Mouse (Mus musculus): ENCODE results near the gene Cenpj. TPM values are rescaled to one million over a fixed set of nuclear protein-coding genes. Genes with fewer than 3 reads are reported as not detected.

Cenpj gene
- polyA plus RNA-seq, 1 experiment = 21.1 TPM

GRCm38 (mm10) chr14:56514775-56515174, 60.5 kb downstream of the Cenpj start:
- Histone ChIP-seq H3K4me1 (ENCODE audit: control insufficient read depth, insufficient read depth, low read length) (no peaks in the 10 kb centered on the region), H3K27ac (ENCODE audit: control insufficient read depth, insufficient read depth, low read depth, low read length, poor library complexity) (no peak overlapping the region), H3K4me3 (replicated peaks; ENCODE audit: control insufficient read depth, low read depth, low read length) (no peak overlapping the region)
- TF ChIP-seq POLR2A (IDR thresholded peaks at IDR 0.05; ENCODE audit: borderline replicate concordance, control insufficient read depth, low read depth, low read length) (no peak), CTCF (IDR thresholded peaks at IDR 0.05; ENCODE audit: control insufficient read depth, insufficient read depth, low read length) (no peak)
- 64% methylated on average over 2 of the region's 2 CpGs for WGBS

GRCm38 (mm10) chr14:56512084-56512483, 63.1 kb downstream of the Cenpj start:
- WGBS = 54% methylated on average over 6 of the region's 6 CpGs
- TF ChIP-seq CTCF (IDR thresholded peaks at IDR 0.05; ENCODE audit: control insufficient read depth, insufficient read depth, low read length) (peak; percentile 43; the same call in 1 of the 2 replicates), POLR2A (IDR thresholded peaks at IDR 0.05; ENCODE audit: borderline replicate concordance, control insufficient read depth, low read depth, low read length) (no peak)
- H3K4me3 ChIP-seq (replicated peaks; ENCODE audit: control insufficient read depth, low read depth, low read length) = no peak overlapping the region
- no peaks in the 10 kb centered on the region for H3K4me1 ChIP-seq (ENCODE audit: control insufficient read depth, insufficient read depth, low read length)
- no peak overlapping the region for H3K27ac ChIP-seq (ENCODE audit: control insufficient read depth, insufficient read depth, low read depth, low read length, poor library complexity)

GRCm38 (mm10) chr14:56506743-56507142, 68.5 kb downstream of the Cenpj start:
- no peak for TF ChIP-seq CTCF (IDR thresholded peaks at IDR 0.05; ENCODE audit: control insufficient read depth, insufficient read depth, low read length)
- TF ChIP-seq POLR2A (IDR thresholded peaks at IDR 0.05; ENCODE audit: borderline replicate concordance, control insufficient read depth, low read depth, low read length) = no peak
- Histone ChIP-seq H3K4me1 (ENCODE audit: control insufficient read depth, insufficient read depth, low read length) (no peaks in the 10 kb centered on the region), H3K27ac (ENCODE audit: control insufficient read depth, insufficient read depth, low read depth, low read length, poor library complexity) (no peak overlapping the region), H3K4me3 (replicated peaks; ENCODE audit: control insufficient read depth, low read depth, low read length) (no peak overlapping the region)
- 69% methylated on average over 3 of the region's 3 CpGs for WGBS

- Histone ChIP-seq H3K4me1 (ENCODE audit: control insufficient read depth, insufficient read depth, low read length) (no peaks in the 10 kb centered on the region), H3K27ac (ENCODE audit: control insufficient read depth, insufficient read depth, low read depth, low read length, poor library complexity) (no peak overlapping the region), H3K4me3 (replicated peaks; ENCODE audit: control insufficient read depth, low read depth, low read length) (no peak overlapping the region)
- TF ChIP-seq CTCF (IDR thresholded peaks at IDR 0.05; ENCODE audit: control insufficient read depth, insufficient read depth, low read length) (no peak), POLR2A (IDR thresholded peaks at IDR 0.05; ENCODE audit: borderline replicate concordance, control insufficient read depth, low read depth, low read length) (no peak)
- 77% methylated on average over 4 of the region's 4 CpGs for WGBS
Measured at GRCm38 (mm10) chr14:56502407-56502806, 72.8 kb downstream of the Cenpj start.

- Histone ChIP-seq H3K4me3 (replicated peaks; ENCODE audit: control insufficient read depth, low read depth, low read length) (no peak overlapping the region), H3K4me1 (ENCODE audit: control insufficient read depth, insufficient read depth, low read length) (no peaks in the 10 kb centered on the region), H3K27ac (ENCODE audit: control insufficient read depth, insufficient read depth, low read depth, low read length, poor library complexity) (no peak overlapping the region)
- no peak for TF ChIP-seq POLR2A (IDR thresholded peaks at IDR 0.05; ENCODE audit: borderline replicate concordance, control insufficient read depth, low read depth, low read length)
- TF ChIP-seq CTCF (IDR thresholded peaks at IDR 0.05; ENCODE audit: control insufficient read depth, insufficient read depth, low read length) = no peak
Measured at GRCm38 (mm10) chr14:56489806-56490205, 85.4 kb downstream of the Cenpj start.

Other genes starting within 250 kb of the Cenpj start
- gene Atp12a, start 210.4 kb downstream of the Cenpj start, polyA plus RNA-seq (2011; ENCODE audit: insufficient read depth, insufficient read length, low replicate concordance, missing spikeins) = not detected in 2 replicates
- gene Rnf17, start 172.8 kb downstream of the Cenpj start, polyA plus RNA-seq (2011; ENCODE audit: insufficient read depth, insufficient read length, low replicate concordance, missing spikeins) = 2.6 and 9.9 TPM in 2 replicates
- 12.8 and 28.4 TPM in 2 replicates for gene Parp4, start 194 bp upstream of the Cenpj start, polyA plus RNA-seq (2011; ENCODE audit: insufficient read depth, insufficient read length, low replicate concordance, missing spikeins)
- 14.0 and 16.8 TPM in 2 replicates for gene Mphosph8, start 92.8 kb upstream of the Cenpj start, polyA plus RNA-seq (2011; ENCODE audit: insufficient read depth, insufficient read length, low replicate concordance, missing spikeins)
- gene Pspc1, start 202.9 kb upstream of the Cenpj start, polyA plus RNA-seq (2011; ENCODE audit: insufficient read depth, insufficient read length, low replicate concordance, missing spikeins) = 21.8 and 27.4 TPM in 2 replicates
- gene Zmym5, start 236.3 kb upstream of the Cenpj start, polyA plus RNA-seq (2011; ENCODE audit: insufficient read depth, insufficient read length, low replicate concordance, missing spikeins) = 9.2 and 17.4 TPM in 2 replicates